Mouse (Mus musculus) testis, adult 2 months (tissue): ENCODE measurements at regions not wholly inside any gene's neighbourhood (a gene's known extent, or its start where the extent isn't known, plus 50 kb on each side); places are given as distances from the start of the nearest gene placed in this dataset.

Experiments used
- CTCF ChIP-seq: fragments of 200-500 bp; IDR thresholded peaks from 2 replicates; pipeline ENCODE4 v1.5.1; 2012; ENCODE audit warnings: low read depth, mild to moderate bottlenecking, inconsistent platforms, low read length, moderate library complexity; ENCODE audit not compliant: control insufficient read depth, insufficient read depth, insufficient replicate concordance
- POLR2A ChIP-seq: fragments of 200-500 bp; IDR thresholded peaks from 2 replicates; pipeline ENCODE4 v1.6.1; 2012; ENCODE audit warnings: low read depth, mild to moderate bottlenecking, inconsistent platforms, low read length, moderate library complexity; ENCODE audit not compliant: control insufficient read depth

DNA sequence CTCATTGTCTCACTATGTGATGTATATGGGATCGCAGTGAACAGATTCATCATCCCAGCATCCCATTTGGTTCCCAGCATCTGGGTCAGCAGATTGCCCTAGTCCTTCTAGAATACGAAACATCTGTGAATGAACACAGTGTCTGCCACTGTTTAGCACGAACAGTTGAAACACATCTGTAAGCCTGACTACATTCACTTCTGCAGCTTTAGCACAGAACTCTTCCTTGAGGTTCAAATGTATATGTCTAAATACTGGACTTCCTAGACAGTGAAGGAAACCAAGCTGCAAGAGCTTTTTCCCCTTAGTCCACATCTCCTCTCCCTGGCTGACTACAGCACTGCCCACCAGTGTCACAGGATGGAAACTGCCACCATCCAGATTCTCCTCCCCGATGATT, 283.0 kb upstream of the Tle4 start:
- no peak for TF ChIP-seq CTCF
- no peak for TF ChIP-seq POLR2A
